ENCODE assay signal across 9 mouse cellular contexts in genomic region chr12:109540739-109541539, GRCm38 (mm10). TPM values are rescaled to one million over a fixed set of nuclear protein-coding genes. Genes with fewer than 3 reads are reported as not detected.
DNase-seq lines count a peak whose midpoint lies in the region; ATAC-seq and TF ChIP-seq lines count a peak whose summit lies in the region.
"Had no signal": no experiment of that assay in that cellular context is flagged by ENCODE, and none has a peak within 500 bp of the region (broad histone marks: within the 10 kb centered on the region; RNA-seq: fewer than 3 reads in every experiment).

No protein-coding gene starts in this region.

- no peaks in the 10 kb centered on the region for H3K27me3 ChIP-seq in cerebellum, adult 2 months (ENCODE audit: control insufficient read depth, insufficient read depth, low read length)
- no peaks in the 10 kb centered on the region for H3K27me3 ChIP-seq in midbrain, embryonic 16.5 days (ENCODE audit: control insufficient read depth, insufficient read depth, low read depth, low read length)

- 48% methylated on average over 30 of the region's 30 CpGs for WGBS in cerebellum, adult 2 months
- 43% methylated on average over 30 of the region's 30 CpGs for WGBS in midbrain, embryonic 16.5 days

- intact Hi-C loops in heart, postnatal 25 days (cut with DNase I) = no loop called here
- intact Hi-C loops in left cerebral cortex, postnatal 25 days (cut with DNase I) = loop anchor here (5.0 kb wide), 2 partner anchors 139 to 639 kb away; no protein-coding TSS in a partner anchor

- peak overlapping the region; percentile 56 for H3K4me2 ChIP-seq in midbrain, embryonic 16.5 days (ENCODE audit: low read length)

- no peaks in the 10 kb centered on the region for H3K36me3 ChIP-seq in midbrain, embryonic 16.5 days (ENCODE audit: control insufficient read depth, insufficient read depth, low read length)

- peak; percentile 54; the same call in 1 of the 2 replicates for ATAC-seq in frontal cortex, adult (ENCODE audit: low TSS enrichment)
- ATAC-seq in midbrain, embryonic 16.5 days = 0 out of 2 replicates have a peak, but pooled peaks have one; percentile 44
- ATAC-seq in CD4-positive, CD25-positive, alpha-beta regulatory T cell, adult 4 months = no peak

- peak; percentile 83 to 86 for DNase-seq in adrenal gland, adult (ENCODE audit: inconsistent age in 2 of 2, low spot score in 1 of 2)
- no peak for DNase-seq in adrenal gland, postnatal 4 days (ENCODE audit: low spot score in 2 of 2)
- DNase-seq in cerebellum, adult 2 months = peak; percentile 87 to 89
- peak; percentile 51 for DNase-seq in heart, postnatal 25 days (ENCODE audit: low spot score)
- peak; percentile 69 to 87 for DNase-seq in left cerebral cortex, postnatal 25 days (ENCODE audit: low spot score in 2 of 2)

- H3K9me3 ChIP-seq in midbrain, embryonic 16.5 days (replicated peaks; ENCODE audit: control insufficient read depth, low read length, poor library complexity, severe bottlenecking) = peaks cover 10% of the 10 kb centered on the region

- TF ChIP-seq POLR2A in cerebellum, adult 2 months (IDR thresholded peaks at IDR 0.05; ENCODE audit: borderline replicate concordance, insufficient read depth, low read length) = peak; percentile 82; the same call in 1 of the 2 replicates

- H3K4me1 ChIP-seq in cerebellum, adult 2 months (ENCODE audit: control insufficient read depth, insufficient read depth, low read length) = no peaks in the 10 kb centered on the region
- peaks cover 2% of the 10 kb centered on the region; the same call in 1 of the 2 replicates for H3K4me1 ChIP-seq in midbrain, embryonic 16.5 days (ENCODE audit: control insufficient read depth, insufficient read depth, low read length)

- TF ChIP-seq CTCF in cerebellum, adult 2 months (IDR thresholded peaks at IDR 0.05; ENCODE audit: borderline replicate concordance, insufficient read depth, low read depth, low read length) = no peak

- H3K27ac ChIP-seq in cerebellum, adult 2 months (ENCODE audit: insufficient read depth, low read length) = peak overlapping the region; percentile 98
- H3K27ac ChIP-seq in midbrain, embryonic 16.5 days (ENCODE audit: low read length) = peak overlapping the region; percentile 90

- H3K9ac ChIP-seq in midbrain, embryonic 16.5 days (ENCODE audit: low read depth, low read length) = peak overlapping the region; percentile 86

- peak overlapping the region; percentile 100 for H3K4me3 ChIP-seq in cerebellum, adult 2 months (replicated peaks; ENCODE audit: insufficient read depth, low read depth, low read length)
- peak overlapping the region; percentile 59 for H3K4me3 ChIP-seq in midbrain, embryonic 16.5 days (ENCODE audit: low read depth, low read length)

RNA-seq across cellular contexts. Expression of gene Rtl1, which starts 59.2 kb away (rescaled TPM):
- total RNA-seq in adrenal gland, postnatal 4 days (2021) = 10 to 100 TPM in 1 of 2 experiments, 1 to 10 TPM in 1; 8.8 to 10.3 TPM
- polyA plus RNA-seq in cerebellum, adult 2 months (2012; rRNA removed) = 0.40 and 0.67 TPM in 2 replicates
- under 1 TPM; 0.14 to 0.16 TPM for total RNA-seq in heart, postnatal 25 days (2021)
- under 1 TPM; 0.18 to 0.34 TPM for total RNA-seq in left cerebral cortex, postnatal 25 days (2021)
- polyA plus RNA-seq in midbrain, embryonic 16.5 days (2015; fragmentation: Nextera tagmentation; extraction: Ambion mirVana) = 2.0 and 2.2 TPM in 2 replicates
- not detected for polyA plus RNA-seq in CD4-positive, CD25-positive, alpha-beta regulatory T cell, adult 4 months (2017; shearing (Covaris generic))
- polyA plus RNA-seq: gonadal fat pad, adult 2 months had no signal

Comparison
In these comparisons a context has a peak if more than half of its experiments do, and no peak if none do; other contexts are left out.
1. DNase-seq: peak in adrenal gland, adult (2 of 2), cerebellum, adult 2 months (2 of 2), heart, postnatal 25 days (single experiment) and left cerebral cortex, postnatal 25 days (2 of 2); none in adrenal gland, postnatal 4 days (0 of 2).
2. RNA of gene Rtl1, which starts 59.2 kb away (total RNA-seq): 8.8 to 10.3 TPM in adrenal gland, postnatal 4 days; 0.18 to 0.34 TPM in left cerebral cortex, postnatal 25 days and 0.14 to 0.16 TPM in heart, postnatal 25 days; every median in the first group is over 4 times any median in the second.